Mouse (Mus musculus) thymus, postnatal 4 days (tissue): ENCODE data around the gene Klhl36.
"Not testable (repeated sequence)": the region's sequence is repeated elsewhere in the genome, so short reads cannot be mapped to it uniquely, and the experiment has no call there.

Experiments used
- DNase-seq: peaks from one replicate; pipeline ENCODE4 v3.0.0; 2021

Gene Klhl36

DNA sequence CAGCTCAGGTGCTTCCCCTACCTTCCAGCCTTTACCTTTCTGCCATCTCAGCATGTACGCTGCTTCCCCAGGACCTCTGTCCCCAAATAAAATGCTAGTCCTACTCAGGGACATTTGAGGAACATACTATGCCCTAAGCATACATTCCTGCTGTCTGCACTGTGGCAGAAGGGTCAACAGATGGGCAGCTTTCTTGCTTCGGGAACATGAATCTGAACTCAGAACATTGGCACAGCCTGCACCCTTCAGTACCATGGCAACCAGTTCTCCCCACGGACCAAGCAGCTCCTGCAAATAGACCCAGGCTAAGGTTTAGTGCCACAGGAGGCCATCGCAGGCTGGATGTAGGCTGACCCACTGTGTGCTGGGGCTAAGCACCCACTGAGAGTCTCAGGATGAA lies 25.2 kb upstream of the Klhl36 start:
- DNase-seq = no peak

DNA sequence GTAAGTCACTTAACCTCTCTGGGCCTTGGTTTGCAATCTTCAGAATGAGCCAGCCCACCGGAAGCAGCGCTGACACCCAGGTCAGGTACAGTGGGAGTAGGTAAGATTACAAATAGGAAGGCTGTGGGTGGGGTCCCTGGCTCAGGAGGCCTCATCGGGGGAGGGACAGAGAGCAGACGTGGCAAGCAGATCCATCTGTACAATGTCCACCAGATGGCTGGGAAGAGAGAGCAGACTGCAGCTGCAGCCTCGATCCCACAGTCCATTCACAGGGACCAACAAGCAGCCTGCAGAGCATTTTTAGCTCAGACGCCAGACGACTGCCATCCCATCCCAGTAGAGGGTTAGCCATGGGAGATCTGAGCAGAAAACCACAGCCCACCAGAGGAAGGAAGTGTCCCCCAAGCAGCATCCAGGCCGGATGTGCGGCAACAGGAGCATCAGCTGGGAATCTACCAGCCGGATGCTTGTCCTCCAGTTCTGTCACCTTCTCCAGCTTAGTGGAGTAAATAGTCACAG lies 24.5 kb upstream of the Klhl36 start:
- peak; percentile 54 for DNase-seq

DNA sequence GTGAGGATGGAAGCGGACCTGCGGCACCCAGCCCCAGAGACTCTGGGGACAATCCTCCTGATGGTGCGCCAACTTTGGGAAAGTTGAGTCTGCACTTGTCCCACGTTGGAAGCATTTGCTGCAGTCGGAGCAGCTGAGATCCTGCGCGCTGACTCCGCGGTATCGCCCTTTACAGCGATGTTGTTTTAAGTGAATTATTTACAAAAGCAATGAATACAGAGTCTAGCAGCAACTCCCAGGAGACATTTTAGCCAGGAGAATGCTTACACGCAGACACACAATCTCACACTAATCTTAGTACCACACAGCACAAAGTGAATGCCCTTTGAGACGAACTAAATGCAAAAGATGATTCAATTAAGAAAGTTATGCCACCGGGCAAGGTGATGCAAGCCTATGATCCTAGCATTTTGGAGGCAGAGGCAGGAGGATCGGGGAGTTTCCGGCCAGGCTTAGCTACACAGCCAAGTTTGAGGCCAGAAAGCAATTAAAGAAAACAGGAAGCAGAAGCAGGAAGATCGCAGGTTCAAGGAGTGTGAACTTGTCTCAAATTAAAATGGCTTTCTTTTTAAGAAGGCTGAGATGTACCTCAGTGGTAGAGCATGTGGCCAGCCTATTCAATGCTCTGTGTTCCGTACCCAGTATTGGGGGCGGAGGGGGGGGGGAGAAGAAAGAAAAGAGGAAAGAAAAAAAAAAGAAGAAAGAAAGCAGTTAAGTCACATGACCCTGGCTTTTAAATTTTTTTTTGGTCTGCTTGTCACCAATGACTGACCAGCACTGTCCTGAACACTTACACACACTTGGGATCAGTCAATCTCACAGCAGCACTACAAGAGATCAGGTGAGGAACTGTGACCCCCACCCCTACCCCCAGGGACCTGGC lies 23.7 kb upstream of the Klhl36 start:
- DNase-seq = no peak

DNA sequence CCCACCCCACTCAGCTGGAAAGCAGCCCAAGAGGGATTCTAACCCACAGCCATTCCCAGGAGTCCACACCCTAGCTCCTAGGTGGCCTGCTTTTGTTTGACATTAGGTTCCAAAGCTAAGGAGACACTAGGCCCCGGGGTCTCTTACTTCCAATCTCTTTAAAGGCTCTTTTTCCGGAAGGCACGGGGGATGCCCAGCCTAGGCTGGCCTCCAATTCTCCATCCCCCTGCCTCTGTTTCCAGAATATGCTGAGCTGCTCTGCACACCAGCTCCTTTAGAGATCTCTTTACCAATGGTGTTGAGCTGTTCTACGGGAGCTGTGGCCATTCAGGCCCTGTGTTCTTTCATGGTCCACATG lies 23.1 kb upstream of the Klhl36 start:
- DNase-seq = no peak

DNA sequence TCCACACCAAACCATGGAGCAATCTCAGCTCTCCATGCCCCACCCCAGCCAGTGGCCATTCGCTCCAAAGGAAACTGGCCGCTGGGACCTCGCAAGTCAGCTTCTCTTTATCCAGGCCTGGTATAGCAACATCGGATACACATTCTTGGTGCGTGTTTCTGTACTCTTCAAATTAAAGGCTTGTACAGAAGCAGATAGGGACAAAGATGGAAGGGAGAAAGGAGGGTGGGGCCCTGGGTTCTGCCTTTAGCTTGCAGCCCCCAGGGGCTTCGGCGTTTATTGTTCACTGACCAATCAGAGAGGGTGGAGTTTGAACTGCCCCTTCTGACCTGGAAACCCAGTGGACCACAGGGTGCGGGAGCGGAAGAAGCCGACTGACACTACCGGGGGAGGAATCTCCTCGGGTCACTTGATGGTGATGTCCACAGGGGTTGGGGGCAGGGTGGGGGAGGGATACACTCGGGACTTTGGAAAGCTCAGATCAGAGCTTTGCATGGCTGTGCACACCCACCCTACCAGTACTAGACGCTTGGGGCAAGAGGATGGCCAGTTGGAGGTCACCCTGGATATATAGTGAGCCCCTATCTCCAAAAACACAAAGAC lies 22.5 kb upstream of the Klhl36 start:
- DNase-seq = no peak

DNA sequence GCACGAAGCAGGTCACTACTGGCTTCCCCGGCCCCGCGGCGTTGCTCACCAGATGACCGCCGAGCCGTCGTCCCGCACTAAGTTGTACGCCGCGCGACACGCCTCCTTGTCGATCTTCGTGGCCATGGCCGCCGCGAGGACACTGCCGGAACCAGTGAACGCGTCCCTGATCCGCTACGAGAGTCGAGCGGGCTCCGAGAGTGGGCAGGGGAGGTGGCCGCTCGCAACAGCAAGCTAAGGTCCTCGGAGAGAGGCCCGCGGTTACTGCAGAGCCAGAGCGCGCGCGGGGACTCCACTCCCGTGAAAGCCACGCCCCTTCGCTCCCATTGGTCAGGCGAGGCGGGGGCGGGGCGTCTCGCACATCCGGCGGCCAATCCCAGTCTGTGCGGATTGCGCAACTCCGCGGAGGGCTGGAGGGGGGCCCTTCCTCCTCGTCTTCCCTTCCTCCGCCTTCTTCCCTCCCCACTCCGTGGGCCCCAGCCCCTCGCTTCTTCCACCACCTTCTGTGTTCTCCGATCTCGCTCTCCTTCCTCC lies 21.7 kb upstream of the Klhl36 start, which contains the start of gene Cotl1:
TSS of gene Cotl1 (minus strand) at position 270 of the 534 bp plus-strand sequence.
- peak; percentile 99 for DNase-seq

DNA sequence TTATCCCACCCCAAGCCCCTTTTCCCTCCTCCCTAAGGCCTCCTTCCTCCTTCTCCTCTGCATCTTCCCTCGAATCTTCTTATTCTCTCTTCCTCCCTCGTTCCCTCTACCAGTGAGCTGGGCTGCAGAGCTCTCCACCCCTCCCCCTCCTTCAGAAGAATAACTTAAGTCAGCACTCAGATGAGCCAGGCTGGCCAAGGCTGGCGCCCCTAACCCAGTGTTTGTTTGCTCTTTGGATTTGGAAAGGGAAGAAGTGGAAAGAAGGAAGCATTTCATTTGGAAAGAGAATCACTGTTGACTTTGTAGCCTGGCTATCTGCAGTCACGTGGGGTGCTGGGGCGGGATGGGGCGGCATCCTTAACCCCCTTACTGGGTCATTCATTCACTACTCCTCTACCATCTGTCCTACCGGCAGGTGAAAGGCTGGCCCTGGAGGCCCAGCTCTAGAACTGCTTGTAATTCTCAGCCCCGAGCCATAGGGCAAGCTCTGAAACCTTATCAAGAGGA lies 21.1 kb upstream of the Klhl36 start:
- DNase-seq = peak; percentile 44

DNA sequence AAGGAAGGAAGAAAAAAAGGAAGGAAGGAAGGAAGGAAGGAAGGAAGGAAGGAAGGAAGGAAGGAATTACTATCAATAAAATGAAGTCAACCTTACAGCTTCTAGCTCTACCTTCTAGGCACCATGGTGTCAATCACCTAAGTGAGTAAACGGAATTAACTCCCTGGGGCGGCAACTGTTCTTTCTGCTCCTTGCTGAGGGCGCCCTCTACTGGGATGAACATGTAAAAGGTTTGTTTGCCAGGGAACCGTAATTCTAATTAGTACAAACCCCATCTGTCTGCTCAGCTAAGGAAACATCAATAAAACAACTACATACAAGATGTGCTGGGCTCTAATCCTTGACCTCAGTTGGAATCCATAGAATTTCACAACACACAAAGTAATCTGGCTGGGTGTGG lies 18.6 kb upstream of the Klhl36 start:
- peak; percentile 89 for DNase-seq

DNA sequence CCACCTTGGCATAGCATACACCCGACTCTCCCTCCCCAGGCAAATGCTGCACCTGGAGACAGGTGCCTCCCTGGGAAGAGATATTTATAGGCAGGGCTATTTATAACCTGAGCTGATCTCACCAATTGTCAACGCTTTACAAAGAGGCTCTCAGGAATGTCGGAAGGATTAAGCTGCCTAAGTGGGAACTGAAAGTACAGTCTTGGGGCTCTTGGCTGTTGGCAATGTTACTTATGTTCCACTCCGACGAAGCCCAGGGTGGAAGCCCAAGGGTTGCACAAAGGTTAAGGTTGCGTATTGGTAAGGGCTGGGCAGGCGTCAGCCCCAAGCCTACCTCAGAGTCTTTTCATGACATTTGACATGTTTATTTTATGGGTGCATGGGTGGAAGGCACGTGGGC lies 17.5 kb upstream of the Klhl36 start:
- no peak for DNase-seq

DNA sequence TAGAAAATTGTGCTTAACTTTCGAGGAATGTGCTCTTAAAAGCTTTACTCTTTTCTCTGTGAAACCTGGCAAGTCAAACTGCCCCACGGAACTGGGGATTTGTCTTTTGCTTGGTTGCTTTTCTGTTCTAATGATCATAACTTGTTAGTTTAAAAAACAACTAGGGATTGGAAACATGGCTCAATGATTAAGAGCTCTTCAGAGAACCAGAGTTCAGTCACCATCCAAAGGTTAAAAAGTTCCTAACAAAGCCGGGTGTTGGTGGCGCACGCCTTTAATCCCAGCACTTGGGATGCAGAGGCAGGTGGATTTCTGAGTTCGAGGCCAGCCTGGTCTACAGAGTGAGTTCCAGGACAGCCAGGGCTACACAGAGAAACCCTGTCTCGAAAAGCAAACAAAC lies 16.3 kb upstream of the Klhl36 start:
- not testable (repeated sequence) for DNase-seq

DNA sequence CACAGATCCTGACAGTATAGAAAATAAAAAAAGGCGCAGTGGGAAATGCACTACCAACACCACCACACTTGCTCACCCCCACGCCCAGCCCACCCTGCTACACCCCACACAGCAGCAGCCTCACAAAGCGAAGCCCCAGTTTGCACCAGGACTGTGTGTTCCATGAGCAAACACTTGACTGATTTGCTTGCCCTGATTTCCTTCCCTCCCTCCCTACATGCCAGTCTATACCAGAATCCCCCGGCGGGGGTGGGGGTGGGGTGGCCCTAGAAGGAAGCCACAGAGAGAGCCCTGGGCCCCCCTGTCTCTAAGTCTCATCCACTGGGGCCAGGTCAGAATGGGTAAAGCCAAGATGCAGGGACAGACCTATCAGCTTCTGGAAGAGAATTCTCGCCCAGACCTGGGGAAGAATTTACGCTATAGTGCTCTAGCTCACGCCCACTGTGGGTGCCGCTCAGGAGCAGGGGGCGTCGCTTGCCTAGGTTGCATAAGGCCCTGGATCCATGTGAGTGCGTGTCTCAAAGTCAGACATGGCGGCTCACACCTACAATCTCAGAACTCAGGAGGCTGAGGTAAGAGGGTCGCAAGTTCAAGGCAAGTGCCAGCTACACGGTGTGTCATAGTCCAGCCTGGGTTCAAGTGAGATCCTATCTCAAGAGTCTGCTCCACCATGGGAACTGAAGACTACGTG lies 14.7 kb upstream of the Klhl36 start:
- DNase-seq = no peak

DNA sequence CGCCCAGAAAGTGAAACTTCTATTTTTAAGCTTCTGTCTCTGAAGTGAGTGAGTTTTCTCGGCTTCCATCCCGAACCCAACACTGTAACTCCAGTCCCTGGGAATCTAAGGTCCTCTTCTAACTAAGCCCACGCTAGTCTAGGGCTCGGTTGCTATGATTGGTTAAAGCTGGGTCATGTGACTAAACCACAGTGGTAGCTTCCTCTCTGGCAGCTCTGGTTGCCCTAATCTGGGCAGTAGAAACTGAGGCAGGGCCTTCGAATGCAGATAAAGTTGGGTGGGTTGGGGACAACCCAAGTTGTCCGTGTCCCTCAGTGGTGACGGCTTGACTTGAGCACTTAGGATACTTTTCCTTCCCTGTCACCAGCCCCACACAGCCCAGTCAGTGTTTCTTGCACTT lies 8.5 kb upstream of the Klhl36 start:
- no peak for DNase-seq

DNA sequence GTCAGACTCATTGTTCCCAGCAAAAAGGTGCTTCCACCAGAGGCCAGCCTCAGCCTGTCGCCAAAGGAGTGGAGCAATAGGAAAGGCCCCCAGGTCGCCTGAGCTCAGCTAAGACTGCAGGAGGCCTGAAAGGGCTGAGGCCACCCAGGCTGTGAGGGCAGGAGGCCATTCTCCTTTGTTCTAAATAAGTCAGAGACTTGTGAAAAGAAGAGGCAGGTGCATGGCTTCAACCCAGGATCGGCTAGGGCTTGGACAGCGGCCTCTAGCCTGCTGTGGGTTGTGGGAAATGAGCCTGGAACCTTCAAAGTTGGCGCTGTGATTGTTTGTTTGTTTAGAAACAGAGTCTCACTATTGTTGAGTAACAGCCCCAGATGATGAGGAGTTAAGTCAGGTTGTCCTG lies 8.0 kb upstream of the Klhl36 start:
- DNase-seq = no peak

DNA sequence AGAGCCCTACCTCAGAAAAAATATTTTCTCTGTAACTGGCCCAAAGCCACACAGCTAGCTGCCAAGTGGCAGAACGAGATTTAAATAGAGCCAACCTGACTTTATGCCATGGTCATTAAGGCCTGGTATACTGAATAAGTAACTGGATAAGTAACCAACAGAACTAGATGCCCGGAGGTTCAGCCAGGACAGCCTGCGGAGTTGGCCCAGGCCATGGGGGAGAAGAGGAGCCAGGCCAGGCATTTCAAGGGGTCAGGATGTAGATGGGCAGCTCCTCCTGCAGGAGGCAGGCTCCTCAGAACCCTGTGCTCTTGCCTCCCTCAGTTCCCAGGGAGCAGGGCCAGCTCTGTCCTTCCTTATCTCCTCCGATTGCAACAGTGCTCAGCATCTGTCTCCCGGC lies 6.4 kb upstream of the Klhl36 start:
- DNase-seq = no peak

DNA sequence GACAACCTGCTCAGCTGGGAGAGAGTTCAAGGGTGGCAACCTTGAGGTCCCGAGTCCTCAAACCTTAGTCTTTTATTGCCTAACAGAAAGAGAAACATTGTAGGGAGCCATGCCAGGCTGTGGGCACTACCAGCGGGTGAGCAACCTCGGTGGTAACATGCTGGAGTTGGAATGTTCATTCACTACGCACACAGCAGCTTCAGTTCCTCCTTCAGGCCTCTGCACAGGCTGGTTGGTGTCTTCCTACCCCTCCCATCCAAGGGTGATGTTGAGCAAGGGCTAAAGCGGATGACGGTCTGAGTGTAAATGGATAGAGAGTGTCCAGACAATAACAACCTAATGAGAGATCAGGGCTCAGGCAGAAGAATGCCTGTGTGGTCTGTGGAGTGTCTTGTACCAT lies 4.3 kb upstream of the Klhl36 start:
- no peak for DNase-seq

DNA sequence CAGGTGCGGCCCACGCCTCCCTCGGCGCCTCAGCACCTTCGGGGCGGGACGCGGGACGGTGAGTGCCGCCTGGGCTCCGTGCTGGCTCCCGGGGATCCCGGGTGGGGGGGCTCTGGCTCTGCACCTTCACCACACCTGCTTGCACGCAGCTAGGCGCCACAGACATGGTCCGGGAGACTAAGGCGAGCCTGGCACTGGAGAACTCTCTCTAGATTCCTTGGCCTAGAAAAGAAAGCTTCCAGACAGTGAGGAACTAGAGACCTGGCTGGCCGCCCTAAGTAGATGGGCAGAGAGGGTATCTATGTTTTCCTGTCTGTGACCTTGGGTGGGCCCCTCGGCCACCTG lies 296 bp downstream of the Klhl36 start:
- DNase-seq = no peak

DNA sequence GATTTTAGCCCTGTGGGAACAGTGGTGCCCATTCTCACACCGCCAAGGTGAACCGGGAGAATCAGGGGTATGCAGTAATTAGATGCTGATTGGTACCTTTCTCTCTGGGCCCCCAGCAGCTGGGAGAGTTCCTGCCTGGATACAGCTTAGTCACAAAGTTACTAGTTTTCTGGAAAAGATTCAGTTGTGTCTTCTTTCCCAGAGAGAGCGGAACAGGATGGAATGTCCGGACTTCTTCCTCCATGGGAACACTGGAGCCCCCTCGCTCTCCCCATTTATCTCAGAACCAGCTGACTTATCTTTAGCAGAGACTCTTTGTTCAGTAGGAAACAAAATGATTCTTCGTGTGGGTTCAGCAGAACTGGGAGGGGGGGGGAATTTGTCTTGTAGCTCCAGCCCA lies 683 bp downstream of the Klhl36 start:
- no peak for DNase-seq

DNA sequence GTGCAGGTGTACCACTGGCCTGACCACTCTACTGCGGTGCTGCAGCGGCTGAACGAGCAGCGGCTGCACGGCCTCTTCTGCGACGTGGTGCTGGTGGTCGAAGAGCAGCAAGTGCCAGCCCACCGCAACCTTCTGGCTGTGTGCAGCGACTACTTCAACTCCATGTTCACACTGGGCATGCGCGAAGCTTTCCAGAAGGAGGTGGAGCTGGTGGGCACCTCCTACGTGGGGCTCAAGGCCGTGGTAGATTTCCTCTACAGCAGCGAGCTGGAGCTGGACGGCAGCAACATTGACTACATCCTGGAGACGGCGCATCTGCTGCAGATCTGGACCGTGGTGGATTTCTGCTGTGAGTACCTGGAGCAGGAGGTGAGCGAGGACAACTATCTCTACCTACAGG lies 7.5 kb downstream of the Klhl36 start:
- DNase-seq = no peak

DNA sequence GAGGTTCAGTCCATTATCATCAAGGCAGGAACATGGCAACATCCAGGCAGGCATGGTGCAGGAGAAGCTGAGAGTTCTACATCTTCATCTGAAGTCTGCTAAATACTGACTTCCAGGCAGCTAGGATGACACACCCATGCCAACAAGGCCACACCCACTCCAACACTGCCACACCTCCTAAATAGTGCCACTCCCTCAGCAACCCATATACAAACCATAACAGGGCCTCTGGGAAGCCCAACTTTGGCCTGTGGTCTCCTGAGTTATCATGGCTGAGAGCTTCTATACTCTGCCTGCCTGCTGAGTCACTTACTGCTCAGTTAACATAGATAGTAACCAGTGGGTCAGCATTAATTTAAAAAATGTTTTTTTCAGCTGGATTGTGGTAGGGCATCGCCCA lies 11.1 kb downstream of the Klhl36 start:
- DNase-seq = no peak

DNA sequence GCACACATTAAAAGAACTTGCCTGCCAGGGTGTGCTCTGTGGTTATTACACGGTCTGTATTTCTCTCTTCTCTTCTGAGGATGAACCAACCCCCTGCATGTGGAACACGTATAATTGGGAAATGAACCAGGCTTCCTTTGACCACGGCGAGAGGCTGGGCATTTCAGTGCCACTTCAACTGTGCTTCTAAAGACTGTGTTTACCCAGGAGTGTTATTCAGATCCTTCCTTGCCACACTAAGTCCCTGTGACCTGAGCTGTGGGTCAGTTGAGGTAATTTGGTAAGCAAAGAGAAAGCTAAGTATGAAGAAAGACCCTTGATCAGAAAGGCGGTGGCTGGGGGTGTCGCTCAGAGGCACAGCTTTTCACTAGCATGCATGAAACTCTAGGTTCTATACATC lies 19.2 kb downstream of the Klhl36 start:
- DNase-seq = no peak

DNA sequence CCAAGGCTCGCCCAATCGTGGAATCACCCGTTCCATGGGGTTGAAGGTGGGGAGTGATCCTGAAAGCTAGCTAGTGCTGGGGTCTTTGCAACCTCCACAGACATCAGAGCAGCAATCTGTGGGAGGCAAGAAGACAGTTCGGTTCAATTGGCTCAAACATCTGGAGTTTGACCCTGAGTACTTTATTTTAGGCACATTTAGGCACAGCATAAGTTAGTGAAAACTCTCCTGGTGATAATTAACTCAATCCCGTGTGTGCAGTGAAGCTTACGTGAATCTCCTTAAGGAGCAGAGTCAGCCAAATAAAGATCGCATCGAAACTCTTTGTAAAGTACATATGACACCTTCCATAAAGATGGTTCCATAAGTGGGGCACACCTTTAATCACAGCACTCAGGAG lies 19.9 kb downstream of the Klhl36 start:
- no peak for DNase-seq

DNA sequence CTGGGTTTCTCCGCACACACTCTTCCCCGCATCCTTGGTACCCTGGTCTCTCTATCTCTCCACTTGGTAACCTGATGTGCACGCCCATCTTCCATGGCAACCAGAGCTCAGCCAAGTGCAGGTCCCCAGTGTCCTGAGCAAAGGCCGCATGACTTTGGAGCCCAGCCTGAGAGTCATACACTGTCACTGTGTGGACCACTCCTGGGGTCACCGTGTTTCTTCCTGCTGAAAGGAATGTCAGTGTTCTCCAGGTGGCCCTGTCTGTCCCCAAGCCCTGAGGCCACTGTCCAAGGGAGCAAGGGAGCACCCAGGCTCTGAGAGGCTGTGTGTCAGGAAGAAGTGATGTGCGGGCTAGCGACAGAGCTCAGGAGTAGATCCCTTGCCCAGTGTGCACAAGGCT lies 21.2 kb downstream of the Klhl36 start:
- DNase-seq = no peak

DNA sequence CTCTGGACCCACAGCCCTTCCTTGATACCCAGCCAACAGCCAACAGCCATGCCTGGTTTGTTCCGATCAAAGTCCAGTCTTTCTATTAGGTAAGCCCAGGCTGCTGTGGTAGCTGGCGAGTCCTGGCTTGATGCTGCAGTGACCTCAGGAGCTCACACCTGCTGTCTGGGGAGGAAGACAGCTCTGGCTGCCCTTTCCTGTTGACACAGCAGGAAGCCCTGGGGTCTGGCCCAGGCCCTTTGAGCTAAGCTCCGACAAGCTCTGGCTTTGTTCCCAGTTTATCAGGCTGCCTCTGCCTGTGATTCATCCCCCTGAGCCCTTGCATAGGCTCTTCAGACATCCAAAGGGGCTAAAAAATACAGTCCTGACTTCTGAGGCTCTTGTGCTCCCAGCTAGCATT lies 23.5 kb downstream of the Klhl36 start:
- no peak for DNase-seq

DNA sequence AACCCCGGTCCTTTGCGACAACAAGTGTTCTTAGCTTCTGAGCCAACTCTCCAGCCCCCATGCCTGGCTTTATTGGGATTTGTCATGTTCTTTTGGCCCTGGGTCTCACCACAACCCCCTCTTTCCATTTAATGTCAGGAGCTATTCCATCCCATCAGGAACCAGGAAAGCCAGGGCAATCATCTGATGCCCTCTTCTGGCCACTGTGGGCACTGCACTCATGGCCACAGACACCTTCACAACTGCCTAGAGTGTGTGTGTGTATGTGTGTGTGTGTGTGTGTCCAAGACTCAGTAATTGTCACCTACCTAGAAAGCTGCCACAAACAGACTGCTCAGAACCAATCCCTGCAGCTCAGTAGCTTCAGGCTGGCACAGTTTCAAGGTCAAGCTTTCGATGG lies 25.1 kb downstream of the Klhl36 start:
- DNase-seq = peak; percentile 73
